Mouse (Mus musculus) brain, adult 2 months (tissue): ENCODE measurements at regions not wholly inside any gene's neighbourhood (a gene's known extent, or its start where the extent isn't known, plus 50 kb on each side); places are given as distances from the start of the nearest gene placed in this dataset.

Experiments used
- DNase-seq: peaks from one replicate; pipeline ENCODE4 v3.0.0; 2011; ENCODE audit warnings: low read depth, low spot score

- no peak for DNase-seq
Measured at GRCm38 (mm10) chr3:128723100-128723499, 476.6 kb upstream of the Pitx2 start.

- DNase-seq, result no peak
Measured at GRCm38 (mm10) chr3:128720276-128720675, 479.4 kb upstream of the Pitx2 start.

- DNase-seq, result no peak
Measured at GRCm38 (mm10) chr3:128719226-128719625, 480.5 kb upstream of the Pitx2 start.

- no peak for DNase-seq
Measured at GRCm38 (mm10) chr3:128707270-128707669, 492.4 kb upstream of the Pitx2 start.

- peak; percentile 4 for DNase-seq
Measured at GRCm38 (mm10) chr3:128668468-128669127, 531.1 kb upstream of the Pitx2 start.

- no peak for DNase-seq
Measured at GRCm38 (mm10) chr3:128665184-128665583, 534.5 kb upstream of the Pitx2 start.

GRCm38 (mm10) chr3:128636960-128637755 lies 562.5 kb upstream of the Pitx2 start:
- DNase-seq, result no peak

GRCm38 (mm10) chr3:128627696-128628095 lies 572.0 kb upstream of the Pitx2 start:
- peak; percentile 3 for DNase-seq

GRCm38 (mm10) chr3:128616675-128617074 lies 583.0 kb upstream of the Pitx2 start:
- DNase-seq, result no peak

GRCm38 (mm10) chr3:128613657-128614056 lies 586.0 kb upstream of the Pitx2 start:
- no peak for DNase-seq

- no peak for DNase-seq
Measured at GRCm38 (mm10) chr3:128610731-128611130, 588.9 kb upstream of the Pitx2 start.

GRCm38 (mm10) chr3:128608694-128609093 lies 591.0 kb upstream of the Pitx2 start:
- DNase-seq, result peak; percentile 34

- no peak for DNase-seq
Measured at GRCm38 (mm10) chr3:128575339-128576129, 624.1 kb upstream of the Pitx2 start.

- DNase-seq, result no peak
Measured at GRCm38 (mm10) chr3:128570551-128570950, 629.1 kb upstream of the Pitx2 start.

- DNase-seq, result no peak
Measured at GRCm38 (mm10) chr3:128565386-128565785, 634.3 kb upstream of the Pitx2 start.

- DNase-seq, result peak; percentile 88
Measured at GRCm38 (mm10) chr3:128546416-128547327, 650.5 kb upstream of the Fam241a start.

GRCm38 (mm10) chr3:128525427-128525826 lies 629.3 kb upstream of the Fam241a start:
- DNase-seq, result peak; percentile 42

GRCm38 (mm10) chr3:128520671-128521103 lies 624.6 kb upstream of the Fam241a start:
- peak; percentile 76 for DNase-seq

GRCm38 (mm10) chr3:128519913-128520316 lies 623.8 kb upstream of the Fam241a start:
- peak; percentile 76 for DNase-seq

- peak; percentile 92 for DNase-seq
Measured at GRCm38 (mm10) chr3:128518806-128519205, 622.7 kb upstream of the Fam241a start.

GRCm38 (mm10) chr3:128471111-128471510 lies 575.0 kb upstream of the Fam241a start:
- DNase-seq, result peak; percentile 27
